Mouse (Mus musculus): ENCODE measurements around the gene Grm1.

- TF ChIP-seq CTCF (IDR thresholded peaks at IDR 0.05; ENCODE audit: low read depth, low read length) (no peak), POLR2A (IDR thresholded peaks at IDR 0.05; ENCODE audit: extremely low read depth, insufficient read depth, low read length) (no peak)
These were observed 234.5 kb downstream of the Grm1 start for GRCm38 (mm10) chr10:10847376-10848286.
